Mouse (Mus musculus): Measurements from ENCODE around the gene Kansl2. TPM values are rescaled to one million over a fixed set of nuclear protein-coding genes. Genes with fewer than 3 reads are reported as not detected.
"Not testable (repeated sequence)": the region's sequence is repeated elsewhere in the genome, so short reads cannot be mapped to it uniquely, and the experiment has no call there.

Kansl2 gene
- polyA plus RNA-seq, 1 experiment from 2014 or later: 78.5 TPM

DNA sequence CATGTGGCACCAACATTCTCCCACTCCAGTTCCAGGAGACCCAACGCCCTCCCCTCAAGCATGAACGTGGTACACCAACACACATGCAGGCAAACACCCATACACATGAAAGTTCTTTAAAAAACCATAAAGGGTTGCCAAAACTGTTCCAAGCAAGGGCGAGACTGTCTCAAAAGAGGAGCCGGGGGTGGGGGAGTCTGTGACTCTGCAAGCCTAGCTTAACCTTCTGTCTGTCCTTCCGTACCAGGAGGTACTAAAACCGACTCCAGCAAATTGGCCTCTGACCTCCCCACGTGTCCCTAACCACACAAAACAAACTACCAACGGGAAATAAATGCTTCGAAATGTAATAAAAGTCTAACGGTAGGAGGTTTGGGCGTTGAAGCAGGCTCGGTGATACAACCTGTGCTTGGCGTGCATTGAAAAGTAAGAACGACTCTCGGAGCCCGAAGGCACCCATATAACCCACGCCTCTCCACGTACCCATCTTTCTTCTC is 981 bp downstream of the Kansl2 start:
- peak overlapping the region; percentile 74 for H3K27ac ChIP-seq
- H3K4me1 ChIP-seq: peaks cover 35% of the 10 kb centered on the region
- peaks cover 51% of the 10 kb centered on the region for H3K36me3 ChIP-seq
- under 1% methylated on average over 18 of the region's 18 CpGs for WGBS (ENCODE audit: insufficient replicate concordance)
- peak overlapping the region; percentile 89 for H3K4me3 ChIP-seq
- peak overlapping the region; percentile 87 for H3K4me2 ChIP-seq
- ATAC-seq: no peak
- H3K9me3 ChIP-seq (replicated peaks): no peaks in the 10 kb centered on the region
- no peaks in the 10 kb centered on the region for H3K27me3 ChIP-seq (replicated peaks)
- H3K9ac ChIP-seq: peak overlapping the region; percentile 90

GRCm38 (mm10) chr15:98532281-98532680 is 1.8 kb downstream of the Kansl2 start:
- 19% methylated on average over 5 of the region's 5 CpGs for WGBS (ENCODE audit: insufficient replicate concordance)
- Histone ChIP-seq H3K27ac (peak overlapping the region; percentile 74), H3K36me3 (peaks cover 53% of the 10 kb centered on the region), H3K4me3 (peak overlapping the region; percentile 89), H3K9ac (peak overlapping the region; percentile 90), H3K9me3 (replicated peaks) (no peaks in the 10 kb centered on the region), H3K4me1 (peaks cover 43% of the 10 kb centered on the region), H3K4me2 (peak overlapping the region; percentile 87), H3K27me3 (replicated peaks) (no peaks in the 10 kb centered on the region)
- ATAC-seq: no peak

DNA sequence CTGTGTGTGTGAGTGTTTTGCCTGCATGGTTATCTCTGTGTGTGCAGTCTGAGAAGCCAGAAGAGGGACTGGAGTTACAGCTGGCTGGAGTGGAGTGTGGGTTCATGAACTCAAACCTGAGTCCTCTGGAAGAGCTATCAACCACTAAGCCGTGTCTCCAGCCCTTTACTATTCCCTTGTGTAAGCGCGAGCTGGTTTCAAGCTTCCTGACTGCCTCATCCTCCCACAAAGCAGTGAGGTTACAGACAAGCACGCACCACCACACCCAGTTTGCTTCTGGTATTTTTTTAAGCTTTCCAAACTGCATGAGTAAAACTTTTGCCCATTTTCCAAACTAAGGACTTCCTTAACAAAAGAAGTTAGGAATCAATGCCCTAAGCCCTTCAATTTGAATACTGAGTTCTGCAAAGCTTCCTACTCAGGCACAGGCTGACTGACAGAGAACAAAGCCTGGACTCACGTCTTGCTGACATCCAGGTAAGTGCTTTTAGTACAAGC is 5.9 kb downstream of the Kansl2 start:
- 82% methylated on average over 5 of the region's 5 CpGs for WGBS (ENCODE audit: insufficient replicate concordance)
- H3K27me3 ChIP-seq (replicated peaks): no peaks in the 10 kb centered on the region
- peaks cover 93% of the 10 kb centered on the region for H3K36me3 ChIP-seq
- no peaks in the 10 kb centered on the region for H3K9me3 ChIP-seq (replicated peaks)
- H3K4me2 ChIP-seq: no peak overlapping the region
- H3K4me1 ChIP-seq: peaks cover 54% of the 10 kb centered on the region
- no peak overlapping the region for H3K4me3 ChIP-seq
- ATAC-seq: no peak
- H3K27ac ChIP-seq: no peak overlapping the region
- no peak overlapping the region for H3K9ac ChIP-seq

GRCm38 (mm10) chr15:98527056-98527771 is 6.8 kb downstream of the Kansl2 start:
- no peak overlapping the region for H3K4me2 ChIP-seq
- H3K36me3 ChIP-seq: peaks cover 98% of the 10 kb centered on the region
- no peak overlapping the region for H3K4me3 ChIP-seq
- no peaks in the 10 kb centered on the region for H3K27me3 ChIP-seq (replicated peaks)
- no peak for ATAC-seq
- WGBS (ENCODE audit: insufficient replicate concordance): 93% methylated on average over 5 of the region's 5 CpGs
- H3K4me1 ChIP-seq: peaks cover 46% of the 10 kb centered on the region
- no peak overlapping the region for H3K9ac ChIP-seq
- H3K27ac ChIP-seq: no peak overlapping the region
- H3K9me3 ChIP-seq (replicated peaks): no peaks in the 10 kb centered on the region

- peak; percentile 89 for ATAC-seq
- Histone ChIP-seq H3K9me3 (replicated peaks) (no peaks in the 10 kb centered on the region), H3K36me3 (peaks cover 99% of the 10 kb centered on the region), H3K4me3 (no peak overlapping the region), H3K4me2 (peak overlapping the region; percentile 35), H3K27me3 (replicated peaks) (no peaks in the 10 kb centered on the region), H3K27ac (peak overlapping the region; percentile 21), H3K4me1 (peaks cover 35% of the 10 kb centered on the region), H3K9ac (0 out of 2 replicates have a peak overlapping the region, but pooled peaks have one; percentile 12)
- 56% methylated on average over 5 of the region's 5 CpGs for WGBS (ENCODE audit: insufficient replicate concordance)
These were observed 8.0 kb downstream of the Kansl2 start for GRCm38 (mm10) chr15:98526057-98526456.

DNA sequence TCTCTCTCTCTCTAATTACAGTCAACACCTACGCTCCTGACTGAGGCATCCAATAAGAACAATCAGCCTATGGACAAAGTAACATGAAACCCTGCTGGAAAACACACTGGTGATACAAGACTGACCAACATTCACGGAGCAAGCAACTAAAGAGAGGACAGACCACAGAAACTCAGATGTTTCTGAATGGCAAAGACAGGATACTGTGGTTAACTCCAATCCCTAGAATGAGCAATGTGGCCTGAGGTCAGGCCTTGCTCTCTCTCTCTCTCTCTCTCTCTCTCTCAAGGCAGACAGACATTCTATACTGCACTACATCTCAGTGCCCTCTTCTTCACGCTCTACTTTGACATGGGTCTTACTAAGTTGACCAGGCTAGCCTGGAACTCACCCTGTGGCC is 12.8 kb downstream of the Kansl2 start:
- Histone ChIP-seq H3K9ac (no peak overlapping the region), H3K36me3 (peaks cover 81% of the 10 kb centered on the region), H3K27ac (no peak overlapping the region), H3K4me3 (no peak overlapping the region), H3K4me2 (no peak overlapping the region), H3K4me1 (peaks cover 17% of the 10 kb centered on the region), H3K27me3 (replicated peaks) (no peaks in the 10 kb centered on the region), H3K9me3 (replicated peaks) (no peaks in the 10 kb centered on the region)
- WGBS (ENCODE audit: insufficient replicate concordance): 80% methylated on average over 3 of the region's 3 CpGs
- no peak for ATAC-seq

- no peak overlapping the region for H3K4me3 ChIP-seq
- H3K27ac ChIP-seq: no peak overlapping the region
- H3K4me1 ChIP-seq: peaks cover 11% of the 10 kb centered on the region; the same call in 1 of the 2 replicates
- ATAC-seq: peak; percentile 28
- no peak overlapping the region for H3K9ac ChIP-seq
- no peaks in the 10 kb centered on the region for H3K27me3 ChIP-seq (replicated peaks)
- 55% methylated on average over 16 of the region's 16 CpGs for WGBS (ENCODE audit: insufficient replicate concordance)
- H3K9me3 ChIP-seq (replicated peaks): no peaks in the 10 kb centered on the region
- peaks cover 47% of the 10 kb centered on the region for H3K36me3 ChIP-seq
- no peak overlapping the region for H3K4me2 ChIP-seq
These were observed 16.4 kb downstream of the Kansl2 start for GRCm38 (mm10) chr15:98517380-98518355.

GRCm38 (mm10) chr15:98514845-98515244 is 19.2 kb downstream of the Kansl2 start:
- 52% methylated on average over 2 of the region's 2 CpGs for WGBS (ENCODE audit: insufficient replicate concordance)
- not testable (repeated sequence) for ATAC-seq; H3K9ac ChIP-seq; H3K27ac ChIP-seq; H3K9me3 ChIP-seq (replicated peaks); H3K4me2 ChIP-seq; H3K27me3 ChIP-seq (replicated peaks); H3K4me3 ChIP-seq
- Histone ChIP-seq H3K4me1 (peaks cover 30% of the 10 kb centered on the region; the same call in 1 of the 2 replicates), H3K36me3 (peaks cover 19% of the 10 kb centered on the region)

DNA sequence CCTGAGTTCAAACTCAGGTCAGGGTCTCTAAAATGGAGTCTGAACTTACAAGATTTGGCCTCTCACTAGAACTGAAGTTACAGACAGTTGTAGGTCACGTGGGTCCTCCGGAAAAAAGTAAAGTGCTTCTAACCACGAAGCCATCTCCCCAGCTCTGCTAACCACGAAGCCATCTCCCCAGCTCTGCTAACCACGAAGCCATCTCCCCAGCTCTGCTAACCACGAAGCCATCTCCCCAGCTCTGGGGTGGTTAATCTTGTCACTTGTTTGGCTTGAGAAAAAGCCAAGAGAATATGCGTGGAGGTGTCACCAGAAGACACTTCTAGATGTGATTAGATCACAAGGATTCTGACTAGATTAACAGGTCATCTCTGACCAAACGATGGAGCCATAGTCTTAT is 19.9 kb downstream of the Kansl2 start:
- no peaks in the 10 kb centered on the region for H3K27me3 ChIP-seq (replicated peaks)
- no peak overlapping the region for H3K4me3 ChIP-seq
- H3K4me2 ChIP-seq: no peak overlapping the region
- WGBS (ENCODE audit: insufficient replicate concordance): 23% methylated on average over 8 of the region's 8 CpGs
- H3K9ac ChIP-seq: no peak overlapping the region
- ATAC-seq: no peak
- H3K9me3 ChIP-seq (replicated peaks): no peaks in the 10 kb centered on the region
- peaks cover 13% of the 10 kb centered on the region for H3K36me3 ChIP-seq
- peaks cover 30% of the 10 kb centered on the region; the same call in 1 of the 2 replicates for H3K4me1 ChIP-seq
- no peak overlapping the region for H3K27ac ChIP-seq

DNA sequence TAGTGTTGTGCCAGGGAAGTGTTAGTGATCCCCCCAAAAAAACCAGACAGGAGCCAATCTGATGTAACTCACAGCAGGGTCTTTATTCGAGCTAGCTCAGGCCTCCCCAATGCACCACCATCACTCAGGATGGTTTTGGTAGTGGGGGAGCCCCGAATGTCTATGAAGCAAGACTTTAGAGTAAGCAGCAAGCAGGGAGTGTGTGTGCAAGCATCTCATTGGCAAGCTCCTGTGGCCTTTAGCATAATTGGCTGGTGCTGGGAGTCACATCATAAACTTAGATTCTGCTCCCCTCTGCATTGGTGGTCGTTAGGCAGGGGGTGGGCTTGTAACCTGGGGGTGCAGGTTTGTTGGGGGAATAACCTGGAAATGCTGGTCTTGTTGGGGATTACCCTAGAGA is 20.4 kb downstream of the Kansl2 start:
- not testable (repeated sequence) for H3K9me3 ChIP-seq (replicated peaks); H3K4me3 ChIP-seq; H3K4me2 ChIP-seq; ATAC-seq; H3K27ac ChIP-seq; H3K9ac ChIP-seq; H3K27me3 ChIP-seq (replicated peaks)
- 39% methylated on average over 3 of the region's 3 CpGs for WGBS (ENCODE audit: insufficient replicate concordance)
- Histone ChIP-seq H3K4me1 (peaks cover 30% of the 10 kb centered on the region; the same call in 1 of the 2 replicates), H3K36me3 (peaks cover 13% of the 10 kb centered on the region)

- no peak for ATAC-seq
- H3K4me1 ChIP-seq: peaks cover 25% of the 10 kb centered on the region; the same call in 1 of the 2 replicates
- no peak overlapping the region for H3K4me3 ChIP-seq
- H3K4me2 ChIP-seq: no peak overlapping the region
- 63% methylated on average over 17 of the region's 17 CpGs for WGBS (ENCODE audit: insufficient replicate concordance)
- H3K27me3 ChIP-seq (replicated peaks): 0 out of 2 replicates have a peak, but pooled peaks cover 6% of the 10 kb centered on the region
- H3K9me3 ChIP-seq (replicated peaks): no peaks in the 10 kb centered on the region
- no peak overlapping the region for H3K9ac ChIP-seq
- H3K27ac ChIP-seq: no peak overlapping the region
- H3K36me3 ChIP-seq: peaks cover 5% of the 10 kb centered on the region
These were observed 21.2 kb downstream of the Kansl2 start for GRCm38 (mm10) chr15:98512799-98513321.

Data from liver, embryonic 12.5 days (tissue).